Comparison of ENCODE assay signal across 18 mouse cellular contexts in genomic region chr11:53655043-53655442, GRCm38 (mm10). TPM values are rescaled to one million over a fixed set of nuclear protein-coding genes. Genes with fewer than 3 reads are reported as not detected.
DNase-seq lines count a peak whose midpoint lies in the region; ATAC-seq and TF ChIP-seq lines count a peak whose summit lies in the region.
"Had no signal": no experiment of that assay in that cellular context is flagged by ENCODE, and none has a peak within 500 bp of the region (broad histone marks: within the 10 kb centered on the region; RNA-seq: fewer than 3 reads in every experiment).

No protein-coding gene starts in this region.

- H3K4me2 ChIP-seq in heart, embryonic 16.5 days (ENCODE audit: low read depth, low read length), result peak overlapping the region; percentile 2; the same call in 1 of the 2 replicates
- peak overlapping the region; percentile 36 for H3K4me2 ChIP-seq in liver, embryonic 14.5 days (ENCODE audit: low read depth)
- no peak overlapping the region for H3K4me2 ChIP-seq in hindbrain, embryonic 13.5 days
- H3K4me2 ChIP-seq: embryonic facial prominence, embryonic 15.5 days; limb, embryonic 12.5 days had no signal

- TF ChIP-seq CTCF in liver, embryonic 14.5 days (IDR thresholded peaks at IDR 0.05; ENCODE audit: low read depth), result no peak

- H3K4me1 ChIP-seq in heart, embryonic 16.5 days (ENCODE audit: control insufficient read depth, insufficient read depth, low read length), result peaks cover 15% of the 10 kb centered on the region
- H3K4me1 ChIP-seq in liver, embryonic 14.5 days (replicated peaks; ENCODE audit: control insufficient read depth in 2 of 2, insufficient read depth in 2 of 2, low read length in 1 of 2), result peaks cover 21 to 32% of the 10 kb centered on the region in 2 experiments
- H3K4me1 ChIP-seq in hindbrain, embryonic 13.5 days (replicated peaks), result no peaks in the 10 kb centered on the region
- H3K4me1 ChIP-seq: embryonic facial prominence, embryonic 15.5 days; limb, embryonic 12.5 days had no signal

- DNase-seq in CD4-positive helper T cell, adult 2 months (ENCODE audit: low read depth, low spot score), result peak; percentile 64
- DNase-seq in c-Kit-positive CD71-positive TER-119-positive erythroid progenitor cells, embryonic 14.5 days (ENCODE audit: low spot score), result peak; percentile 83
- peak; percentile 57 to 77 (median 65) for DNase-seq in liver, embryonic 14.5 days (ENCODE audit: low read depth in 3 of 3, low spot score in 3 of 3)
- no peak for DNase-seq in adrenal gland, postnatal 25 days
- DNase-seq in cerebellum, postnatal 4 days (ENCODE audit: low spot score in 2 of 2), result no peak
- no peak for DNase-seq in thymus, postnatal 10 days (ENCODE audit: low spot score in 2 of 2)
- DNase-seq: cerebellum, postnatal 36 days; forebrain, postnatal 0 days; kidney, adult 9 months; lung, postnatal 14 days; right cerebral cortex, adult 18-20 months had no signal

- ATAC-seq in heart, embryonic 16.5 days (replicated peaks; ENCODE audit: extremely low read depth, insufficient read depth, low FRiP score), result peak; percentile 86
- ATAC-seq in liver, embryonic 14.5 days (ENCODE audit: insufficient read depth), result peak; percentile 81
- ATAC-seq in hindbrain, embryonic 13.5 days (ENCODE audit: low FRiP score), result no peak
- ATAC-seq: forebrain, postnatal 0 days had no signal

- peak overlapping the region; percentile 8; the same call in 1 of the 2 replicates for H3K27ac ChIP-seq in heart, embryonic 16.5 days (ENCODE audit: low read length)
- peak overlapping the region; percentile 51 for H3K27ac ChIP-seq in liver, embryonic 14.5 days
- no peak overlapping the region for H3K27ac ChIP-seq in hindbrain, embryonic 13.5 days
- H3K27ac ChIP-seq: embryonic facial prominence, embryonic 15.5 days; heart, adult 2 months; limb, embryonic 12.5 days had no signal

- TF ChIP-seq EP300 in liver, embryonic 14.5 days (IDR thresholded peaks at IDR 0.05; ENCODE audit: low read depth), result peak; percentile 55

- H3K9ac ChIP-seq in heart, embryonic 16.5 days (ENCODE audit: low read length), result no peak overlapping the region
- H3K9ac ChIP-seq in liver, embryonic 14.5 days (replicated peaks), result no peak overlapping the region
- H3K9ac ChIP-seq in hindbrain, embryonic 13.5 days, result no peak overlapping the region
- H3K9ac ChIP-seq: embryonic facial prominence, embryonic 15.5 days; forebrain, postnatal 0 days; limb, embryonic 12.5 days had no signal

- 22% methylated on average over 5 of the region's 5 CpGs for WGBS in heart, embryonic 16.5 days
- WGBS in liver, embryonic 14.5 days (ENCODE audit: insufficient replicate concordance), result 13% methylated on average over 5 of the region's 5 CpGs
- WGBS in hindbrain, embryonic 13.5 days, result 93% methylated on average over 5 of the region's 5 CpGs

- no peaks in the 10 kb centered on the region for H3K9me3 ChIP-seq in heart, embryonic 16.5 days (replicated peaks; ENCODE audit: control insufficient read depth, low read length)
- no peaks in the 10 kb centered on the region for H3K9me3 ChIP-seq in liver, embryonic 14.5 days (ENCODE audit: control insufficient read depth, low read length)
- no peaks in the 10 kb centered on the region for H3K9me3 ChIP-seq in hindbrain, embryonic 13.5 days
- H3K9me3 ChIP-seq: embryonic facial prominence, embryonic 15.5 days; limb, embryonic 12.5 days had no signal

- no peak overlapping the region for H3K4me3 ChIP-seq in heart, embryonic 16.5 days (ENCODE audit: low read length)
- no peak overlapping the region for H3K4me3 ChIP-seq in liver, embryonic 14.5 days (ENCODE audit: insufficient read depth in 1 of 2, low read depth in 2 of 2, low read length in 2 of 2)
- no peak overlapping the region for H3K4me3 ChIP-seq in hindbrain, embryonic 13.5 days
- H3K4me3 ChIP-seq: embryonic facial prominence, embryonic 15.5 days; heart, adult 2 months; limb, embryonic 12.5 days had no signal

- peaks cover 14% of the 10 kb centered on the region for H3K36me3 ChIP-seq in heart, embryonic 16.5 days (ENCODE audit: control insufficient read depth, insufficient read depth)
- H3K36me3 ChIP-seq in liver, embryonic 14.5 days (replicated peaks; ENCODE audit: control insufficient read depth, insufficient read depth, low read depth), result peaks cover 28% of the 10 kb centered on the region
- peaks cover 36% of the 10 kb centered on the region for H3K36me3 ChIP-seq in hindbrain, embryonic 13.5 days

- H3K27me3 ChIP-seq in heart, embryonic 16.5 days (ENCODE audit: control insufficient read depth, insufficient read depth, low read length), result no peaks in the 10 kb centered on the region
- no peaks in the 10 kb centered on the region for H3K27me3 ChIP-seq in liver, embryonic 14.5 days (ENCODE audit: control insufficient read depth, insufficient read depth, low read length)
- H3K27me3 ChIP-seq in hindbrain, embryonic 13.5 days, result no peaks in the 10 kb centered on the region
- H3K27me3 ChIP-seq: embryonic facial prominence, embryonic 15.5 days; limb, embryonic 12.5 days had no signal

RNA-seq across cellular contexts. Expression of gene Il13, which starts 20.5 kb away (rescaled TPM):
- 0.24 TPM in 1 of 2 replicates, not detected in the other for polyA plus RNA-seq in heart, embryonic 16.5 days (2015; fragmentation: Nextera tagmentation; extraction: Ambion mirVana)
- polyA plus RNA-seq in liver, embryonic 14.5 days (2012; rRNA removed), result 0.04 TPM in 1 of 2 replicates, not detected in the other
- not detected in 2 replicates for polyA plus RNA-seq in liver, embryonic 14.5 days (2014; fragmentation: Nextera tagmentation; extraction: Ambion mirVana)
- polyA plus RNA-seq in hindbrain, embryonic 13.5 days (2015; fragmentation: Nextera tagmentation; extraction: Ambion mirVana), result not detected in 2 replicates
- total RNA-seq in adrenal gland, postnatal 25 days (2021), result not detected in 2 replicates
- total RNA-seq: forebrain, postnatal 0 days; heart, adult 2 months; midbrain, postnatal 0 days had no signal
- polyA plus RNA-seq: embryonic facial prominence, embryonic 15.5 days; forebrain, postnatal 0 days; heart, adult 2 months; limb, embryonic 12.5 days; midbrain, postnatal 0 days; neural tube, embryonic 14.5 days had no signal

RNA-seq across cellular contexts. Expression of gene Il4, which starts 36.6 kb away (rescaled TPM):
- polyA plus RNA-seq in heart, embryonic 16.5 days (2015; fragmentation: Nextera tagmentation; extraction: Ambion mirVana), result 0.51 and 1.1 TPM in 2 replicates
- polyA plus RNA-seq in liver, embryonic 14.5 days (2012; rRNA removed), result 0.26 and 0.27 TPM in 2 replicates
- polyA plus RNA-seq in liver, embryonic 14.5 days (2014; fragmentation: Nextera tagmentation; extraction: Ambion mirVana), result 0.61 and 0.73 TPM in 2 replicates
- polyA plus RNA-seq in hindbrain, embryonic 13.5 days (2015; fragmentation: Nextera tagmentation; extraction: Ambion mirVana), result 3.9 and 4.6 TPM in 2 replicates
- total RNA-seq in adrenal gland, postnatal 25 days (2021), result not detected in 2 replicates
- total RNA-seq: forebrain, postnatal 0 days; heart, adult 2 months; midbrain, postnatal 0 days had no signal

RNA-seq across cellular contexts. Expression of gene Rad50, which starts 52.1 kb away (rescaled TPM):
- 19.9 and 23.9 TPM in 2 replicates for polyA plus RNA-seq in heart, embryonic 16.5 days (2015; fragmentation: Nextera tagmentation; extraction: Ambion mirVana)
- polyA plus RNA-seq in liver, embryonic 14.5 days (2012; rRNA removed), result 3.1 and 5.1 TPM in 2 replicates
- polyA plus RNA-seq in liver, embryonic 14.5 days (2014; fragmentation: Nextera tagmentation; extraction: Ambion mirVana), result 10.0 and 10.3 TPM in 2 replicates
- 12.4 and 12.7 TPM in 2 replicates for polyA plus RNA-seq in hindbrain, embryonic 13.5 days (2015; fragmentation: Nextera tagmentation; extraction: Ambion mirVana)
- total RNA-seq in adrenal gland, postnatal 25 days (2021), result 19.7 and 22.0 TPM in 2 replicates

Comparison
In these comparisons a context has a peak if more than half of its experiments do, and no peak if none do; other contexts are left out.
1. DNase-seq: peak in CD4-positive helper T cell, adult 2 months (single experiment), c-Kit-positive CD71-positive TER-119-positive erythroid progenitor cells, embryonic 14.5 days (single experiment) and liver, embryonic 14.5 days (3 of 3); none in adrenal gland, postnatal 25 days (single experiment), cerebellum, postnatal 4 days (0 of 2) and thymus, postnatal 10 days (0 of 2).